Mouse (Mus musculus): ENCODE data around the gene Oxnad1.

DNA sequence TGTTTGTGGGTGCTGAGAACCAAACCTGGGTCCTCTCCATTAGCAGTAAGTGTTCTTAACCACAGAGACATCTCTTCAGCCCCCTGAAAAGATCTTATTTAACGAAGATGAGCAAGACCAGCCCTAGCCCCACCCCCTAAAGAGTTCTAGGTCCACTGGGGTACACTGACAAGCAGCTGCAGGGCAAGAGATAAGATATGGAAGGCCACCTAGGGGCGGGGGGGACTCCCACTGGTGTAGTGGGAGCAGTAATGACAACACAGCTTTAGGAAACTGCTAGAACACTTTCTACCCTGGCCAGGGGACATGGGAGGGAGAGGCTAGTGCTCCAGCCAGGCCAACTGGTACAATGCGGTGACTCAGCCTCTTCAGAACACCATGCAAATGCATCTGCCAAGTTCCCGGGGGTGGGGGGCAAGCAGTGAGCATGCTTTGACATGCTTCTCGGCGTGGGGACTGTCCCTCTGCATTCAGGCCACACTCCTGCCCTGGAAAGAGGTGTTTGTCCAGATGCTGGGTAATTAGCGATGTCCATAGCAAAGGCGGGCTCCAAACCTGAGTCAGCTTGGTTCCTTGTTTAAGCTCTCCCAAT is 47.4 kb upstream of the Oxnad1 start:
- TF ChIP-seq GATA2 (IDR thresholded peaks at IDR 0.05; ENCODE audit: borderline replicate concordance, low read depth, low read length) = no peak
- TF ChIP-seq CTCF (IDR thresholded peaks at IDR 0.05; ENCODE audit: low read depth, low read length) = no peak
- TF ChIP-seq TAL1 (conservative IDR thresholded peaks at IDR 0.05; ENCODE audit: low read depth, low read length) = no peak
- TF ChIP-seq GATA1 (IDR thresholded peaks at IDR 0.05; ENCODE audit: borderline replicate concordance, low read length) = no peak
- TF ChIP-seq POLR2AphosphoS5 (IDR thresholded peaks at IDR 0.05; ENCODE audit: insufficient replicate concordance, low read depth, low read length) = no peak
